Mouse (Mus musculus) thymus, postnatal 36 days (tissue): ENCODE results near the gene Serac1.
"Not testable (repeated sequence)": the region's sequence is repeated elsewhere in the genome, so short reads cannot be mapped to it uniquely, and the experiment has no call there.

Source experiments
- DNase-seq, 2 experiments: peaks; one replicate each; pipeline ENCODE4 v3.0.0; 2022; ENCODE audit warnings: mixed read lengths in 2 of 2

Serac1 gene

DNA sequence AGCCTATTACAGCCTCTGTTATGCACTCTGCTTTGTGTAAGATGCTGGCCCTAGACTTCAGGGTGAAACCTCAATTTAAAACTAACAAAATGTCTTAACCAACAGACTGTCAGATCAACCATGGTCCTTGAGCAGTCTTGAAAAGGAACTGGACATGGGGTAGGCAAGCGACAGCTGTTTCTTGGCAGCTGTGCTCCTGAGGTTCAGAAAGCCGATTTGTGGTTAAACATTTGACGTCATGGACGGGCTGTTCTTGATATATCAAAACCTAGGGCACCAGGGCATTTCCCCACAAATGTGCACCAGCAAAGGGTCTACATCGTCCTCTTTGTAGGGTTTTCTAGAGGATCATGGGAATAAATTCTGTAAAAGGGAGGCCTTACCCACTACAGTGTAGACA lies 16.0 kb downstream of the Serac1 start:
- no peak for DNase-seq

- DNase-seq, result no peak
Measured at GRCm38 (mm10) chr17:6062793-6063192, 16.7 kb downstream of the Serac1 start.

- peak; percentile 43 to 67 for DNase-seq
Measured at GRCm38 (mm10) chr17:6054934-6055355, 24.6 kb downstream of the Serac1 start.

- DNase-seq, result no peak
Measured at GRCm38 (mm10) chr17:6052801-6053200, 26.7 kb downstream of the Serac1 start.

GRCm38 (mm10) chr17:6037507-6037906 lies 42.0 kb downstream of the Serac1 start:
- no peak for DNase-seq

DNA sequence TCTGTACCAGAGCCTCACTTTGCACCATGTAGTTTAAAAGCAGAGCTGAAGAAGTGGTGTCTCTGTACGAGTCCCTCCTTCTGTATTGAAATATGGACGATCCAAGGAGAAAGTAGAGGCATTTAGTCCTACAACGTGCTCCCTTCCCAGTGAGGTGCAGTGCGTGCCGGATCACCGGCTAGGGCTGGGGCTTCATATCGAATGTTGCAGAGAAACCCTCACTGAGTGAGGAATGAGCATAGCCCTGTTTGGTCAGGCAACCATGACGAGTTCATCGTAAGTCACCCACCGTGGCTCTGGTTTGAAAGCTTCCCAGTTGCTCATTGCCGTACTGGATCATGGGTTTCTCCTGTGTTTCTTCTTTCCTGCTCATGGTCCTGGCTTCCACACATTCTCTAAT lies 42.7 kb downstream of the Serac1 start:
- DNase-seq, result no peak

GRCm38 (mm10) chr17:6036458-6036857 lies 43.1 kb downstream of the Serac1 start:
- DNase-seq, result no peak

- no peak for DNase-seq
Measured at GRCm38 (mm10) chr17:6035661-6036060, 43.9 kb downstream of the Serac1 start.

DNA sequence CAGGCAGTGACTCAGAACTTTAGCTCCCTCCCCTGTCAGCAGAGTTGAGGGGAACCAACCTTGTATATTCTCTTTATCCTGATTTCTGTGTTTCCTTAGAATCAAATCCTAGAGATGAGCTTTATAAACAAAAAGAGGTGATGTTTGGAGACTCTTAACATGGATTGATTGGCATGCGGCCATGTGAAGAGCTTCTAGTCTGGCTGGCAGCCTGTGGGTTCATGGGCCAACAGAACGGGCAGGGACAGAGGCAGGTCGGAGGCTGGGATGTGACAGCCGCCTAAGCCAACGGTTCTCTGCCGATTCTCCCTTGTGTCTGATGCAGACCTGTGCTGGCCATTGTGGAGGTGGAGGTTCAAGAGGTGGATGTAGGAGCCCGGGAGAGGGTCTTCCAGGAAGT lies 53.7 kb downstream of the Serac1 start:
- no peak for DNase-seq

DNA sequence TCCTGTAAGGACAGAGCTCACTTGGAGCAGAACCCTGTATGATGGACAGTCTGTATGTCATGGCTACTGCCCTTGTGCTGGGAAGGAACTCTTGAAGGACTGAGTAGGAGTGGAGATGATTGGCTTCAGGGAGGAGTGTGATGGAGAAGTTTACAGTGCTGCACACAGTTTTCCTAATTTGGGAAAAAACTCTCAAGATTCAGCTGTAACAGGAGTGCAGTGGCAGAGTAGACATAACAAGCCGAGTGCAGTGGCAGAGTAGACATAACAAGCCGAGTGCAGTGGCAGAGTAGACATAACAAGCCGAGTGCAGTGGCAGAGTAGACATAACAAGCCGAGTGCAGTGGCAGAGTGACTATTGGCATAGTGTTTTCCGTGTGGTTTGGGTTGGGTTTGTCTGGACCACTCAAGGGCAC lies 58.2 kb downstream of the Serac1 start:
- not testable (repeated sequence) for DNase-seq

- no peak for DNase-seq
Measured at GRCm38 (mm10) chr17:6020636-6021035, 58.9 kb downstream of the Serac1 start.

GRCm38 (mm10) chr17:6019776-6020175 lies 59.8 kb downstream of the Serac1 start:
- DNase-seq, result peak in 1 of 2 experiments; percentile 36

DNA sequence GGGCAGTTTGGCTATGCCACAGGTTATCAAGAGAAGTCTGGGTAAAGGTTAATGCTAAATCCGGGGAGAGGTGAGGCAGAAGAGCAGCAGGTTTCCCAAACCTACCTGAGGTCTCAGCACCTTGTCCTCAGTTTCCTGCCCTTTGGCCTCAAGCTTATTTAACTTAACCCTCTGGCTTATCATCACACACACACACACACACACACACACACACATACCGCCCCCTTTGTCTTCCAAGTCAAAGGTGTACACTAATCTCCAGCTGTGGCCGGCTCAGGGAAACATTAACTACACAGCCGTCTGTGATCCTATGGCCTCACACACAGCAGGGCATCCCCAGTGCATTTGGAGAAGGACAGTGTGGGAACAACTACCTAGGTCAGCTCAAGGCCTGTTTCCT lies 61.2 kb downstream of the Serac1 start:
- no peak for DNase-seq

DNA sequence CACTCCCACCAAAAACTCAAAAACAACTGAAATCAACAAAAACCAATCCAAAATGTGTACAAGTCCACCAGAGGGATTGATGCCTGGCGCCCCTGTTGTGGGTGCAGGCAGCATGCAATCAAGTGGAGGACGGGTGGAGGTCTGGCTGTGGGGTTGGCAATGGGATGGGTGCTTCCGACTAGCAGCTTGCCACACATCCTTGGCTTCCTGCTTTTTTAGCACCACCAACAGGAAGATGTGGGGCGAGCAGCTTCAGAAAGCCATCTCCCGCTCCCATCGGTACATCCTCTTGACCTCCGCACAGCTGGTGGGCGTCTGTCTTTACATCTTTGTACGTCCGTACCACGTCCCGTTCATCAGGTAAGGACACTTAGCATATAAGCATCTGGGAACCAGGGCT lies 62.3 kb downstream of the Serac1 start:
- DNase-seq, result peak in 1 of 2 experiments; percentile 30

GRCm38 (mm10) chr17:6016213-6016780 lies 63.2 kb downstream of the Serac1 start:
- peak; percentile 73 to 87 for DNase-seq

DNA sequence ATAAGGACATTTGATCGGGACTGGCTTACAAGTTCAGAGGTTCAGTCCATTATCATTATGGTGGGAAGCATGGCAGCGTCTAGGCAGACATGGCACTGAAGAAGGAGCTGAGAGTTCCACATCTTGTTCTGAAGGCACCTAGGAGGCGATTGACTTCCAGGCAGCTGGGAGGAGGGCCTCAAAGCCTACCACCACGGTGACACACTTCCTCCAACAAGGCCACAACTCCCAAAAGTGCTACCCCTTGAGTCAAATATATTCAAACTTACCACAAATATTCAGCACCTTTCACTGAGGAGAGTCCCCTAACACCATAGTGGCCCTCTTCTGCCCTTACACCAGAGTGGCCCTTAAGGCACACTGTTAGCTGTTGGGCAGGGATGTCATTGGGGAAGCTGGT lies 64.6 kb downstream of the Serac1 start:
- DNase-seq, result no peak

GRCm38 (mm10) chr17:6013079-6013478 lies 66.5 kb downstream of the Serac1 start:
- DNase-seq, result no peak

DNA sequence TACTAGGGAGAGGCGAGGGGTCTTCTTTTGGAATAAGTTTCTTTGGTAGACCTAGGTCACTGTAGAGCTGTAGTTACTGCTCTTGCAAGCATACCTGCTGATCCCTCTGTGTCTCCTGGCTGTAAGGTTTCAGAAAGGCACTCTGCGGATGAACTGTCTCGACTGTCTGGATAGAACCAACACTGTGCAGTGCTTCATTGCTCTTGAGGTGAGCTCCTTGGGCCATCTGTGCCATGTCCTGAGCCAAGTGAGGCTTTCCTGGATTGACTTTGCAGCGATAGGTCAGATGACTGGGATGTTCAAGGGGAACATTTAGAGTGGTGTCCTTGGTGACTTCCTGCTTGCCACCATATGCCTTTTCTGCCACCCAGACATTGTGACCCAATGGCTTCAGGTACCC lies 69.9 kb downstream of the Serac1 start:
- DNase-seq, result no peak

- DNase-seq, result no peak
Measured at GRCm38 (mm10) chr17:6008590-6008989, 71.0 kb downstream of the Serac1 start.

DNA sequence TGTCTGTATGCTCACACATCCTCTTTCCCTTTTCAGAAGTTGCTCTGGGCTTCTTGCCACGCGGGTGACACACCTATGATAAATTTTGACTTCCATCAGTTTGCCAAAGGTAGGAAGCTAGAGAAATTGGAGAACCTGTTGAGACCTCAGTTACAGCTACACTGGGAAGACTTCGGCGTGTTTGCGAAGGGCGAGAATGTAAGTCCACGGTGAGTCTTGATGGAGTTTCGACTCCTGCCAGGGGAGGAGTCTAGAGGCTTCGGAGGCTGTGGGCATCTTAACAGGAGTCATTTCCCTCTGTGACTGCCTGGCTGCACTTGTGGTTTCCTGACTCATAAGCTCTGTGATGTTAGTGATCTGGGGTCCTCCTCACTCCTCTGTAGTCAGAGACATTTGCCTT lies 71.6 kb downstream of the Serac1 start:
- DNase-seq, result no peak

DNA sequence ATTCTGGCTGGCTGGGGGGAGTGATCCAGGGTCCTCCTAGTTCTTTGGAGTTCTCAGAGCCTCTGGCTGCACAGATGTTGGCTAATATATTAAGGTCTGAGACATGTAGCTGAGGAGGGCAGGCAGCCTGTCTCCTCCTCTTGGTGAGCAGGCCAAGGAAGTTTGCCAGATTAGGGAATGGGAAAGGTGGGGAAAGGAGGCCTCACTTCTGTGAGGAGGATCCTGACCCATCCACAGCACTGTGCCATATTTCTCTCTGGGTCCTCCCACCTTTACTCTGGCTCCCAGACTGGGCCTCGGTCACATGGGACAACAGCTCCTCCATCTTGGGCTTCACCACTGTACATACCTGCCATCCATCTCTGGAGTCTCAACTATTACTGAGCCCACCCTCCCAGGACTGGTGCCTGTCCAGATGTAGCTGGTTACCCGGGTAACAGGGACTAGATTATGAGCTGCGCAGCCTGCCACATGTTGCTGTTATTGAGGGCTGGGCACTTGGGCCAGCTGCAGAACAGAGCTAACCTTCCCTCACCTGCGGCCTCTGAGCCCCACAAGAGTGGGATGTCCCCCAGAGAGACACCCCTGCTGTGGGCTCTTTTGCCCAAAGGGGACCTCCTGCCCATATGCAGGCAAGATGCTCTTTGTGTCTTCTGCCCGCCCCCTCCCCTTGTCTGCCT lies 72.3 kb downstream of the Serac1 start:
- DNase-seq, result no peak

GRCm38 (mm10) chr17:6005638-6006471 lies 73.7 kb downstream of the Serac1 start:
- peak; percentile 36 to 41 for DNase-seq

DNA sequence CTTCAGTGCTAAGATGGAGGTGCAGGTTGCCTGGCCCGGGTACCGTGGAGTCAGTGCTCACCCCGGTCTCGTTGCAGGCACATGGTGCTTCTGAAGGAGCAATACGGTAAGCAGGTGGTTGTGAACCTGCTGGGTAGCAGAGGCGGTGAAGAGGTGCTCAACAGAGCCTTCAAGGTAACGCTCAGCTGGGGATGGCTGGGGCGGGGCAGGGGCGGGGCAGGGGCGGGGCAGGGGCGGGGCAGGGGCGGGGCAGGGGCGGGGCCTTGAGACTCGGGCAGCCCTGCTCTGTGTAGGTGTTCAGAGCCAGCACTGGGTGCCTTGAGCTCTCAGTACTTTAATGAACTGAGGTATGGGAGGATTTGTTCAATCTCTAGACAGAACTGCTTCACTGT lies 74.3 kb downstream of the Serac1 start:
- peak in 1 of 2 experiments; percentile 31 for DNase-seq

DNA sequence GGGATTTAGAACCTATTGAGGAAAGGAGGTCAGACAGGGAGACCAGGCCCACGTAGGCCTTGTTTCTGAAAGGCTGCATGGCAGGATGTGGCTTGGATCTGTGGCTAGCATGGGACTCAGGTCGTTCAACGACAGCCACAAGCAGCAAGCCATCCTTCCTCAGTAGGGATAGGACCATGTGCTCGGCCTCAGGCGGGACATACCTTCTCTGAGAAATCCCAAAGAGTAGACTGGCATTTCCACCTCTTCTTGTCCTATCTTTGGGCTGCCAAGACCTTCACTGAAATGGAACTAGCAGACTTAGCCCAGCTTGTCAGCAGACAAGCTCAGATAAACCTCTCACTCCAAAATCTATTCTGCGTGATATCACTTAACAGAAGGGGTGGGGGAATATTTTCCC lies 75.9 kb downstream of the Serac1 start:
- DNase-seq, result no peak
